Mouse (Mus musculus) forebrain, embryonic 14.5 days (tissue): ENCODE results near the gene Nemp2. TPM values are rescaled to one million over a fixed set of nuclear protein-coding genes. Genes with fewer than 3 reads are reported as not detected.
"Not testable (repeated sequence)": the region's sequence is repeated elsewhere in the genome, so short reads cannot be mapped to it uniquely, and the experiment has no call there.

Experiments
- ATAC-seq: fragments of 200-750 bp; cut with Nextera tagmentation; 2 replicates; pipeline ENCODE4 v1.8.0; 2017; ENCODE audit warnings: mild to moderate bottlenecking, moderate library complexity
- DNase-seq: peaks from one replicate; pipeline ENCODE4 v3.0.0-alpha.2; 2015; ENCODE audit warnings: low spot score
- H3K27ac ChIP-seq: fragments of 300-500 bp; sonication (generic); 2 replicates; pipeline ENCODE4 v1.5.1; 2014; ENCODE audit warnings: low read depth, mild to moderate bottlenecking, control low read depth, low read length, moderate library complexity
- H3K27me3 ChIP-seq: fragments of 300-500 bp; sonication (generic); replicated peaks from 2 replicates; pipeline ENCODE4 v1.6.1; 2014; ENCODE audit warnings: low read length, control low read depth, mixed read lengths; ENCODE audit not compliant: control insufficient read depth, insufficient read depth
- H3K36me3 ChIP-seq: fragments of 300-500 bp; sonication (generic); 2 replicates; pipeline ENCODE4 v1.6.1; 2014; ENCODE audit warnings: low read length, control low read depth; ENCODE audit not compliant: control insufficient read depth, insufficient read depth
- H3K4me1 ChIP-seq: fragments of 300-500 bp; sonication (generic); 2 replicates; pipeline ENCODE4 v1.6.1; 2014; ENCODE audit warnings: antibody characterized with exemption, low read length, control low read depth; ENCODE audit not compliant: control insufficient read depth, insufficient read depth
- H3K4me2 ChIP-seq: fragments of 300-500 bp; sonication (generic); 2 replicates; pipeline ENCODE4 v1.6.1; 2014; ENCODE audit warnings: mild to moderate bottlenecking, control low read depth, low read length
- H3K4me3 ChIP-seq: fragments of 300-500 bp; sonication (generic); 2 replicates; pipeline ENCODE4 v1.5.1; 2014; ENCODE audit warnings: low read depth, low read length, control low read depth
- H3K9ac ChIP-seq: fragments of 300-500 bp; sonication (generic); 2 replicates; pipeline ENCODE4 v1.6.1; 2014; ENCODE audit warnings: mild to moderate bottlenecking, low read length, control low read depth, moderate library complexity
- H3K9me3 ChIP-seq: fragments of 300-500 bp; sonication (generic); replicated peaks from 2 replicates; pipeline ENCODE4 v1.6.1; 2016; ENCODE audit warnings: low read length, control low read depth, mixed read lengths; ENCODE audit not compliant: control insufficient read depth
- WGBS: fragments of 180-500 bp; shearing (Covaris S2); extraction: QIAGEN DNeasy Blood & Tissue Kit; methylation state at CpG from one replicate; pipeline ENCODE4 v1.1.7; 2014; 5-methylcytosine and 5-hydroxymethylcytosine counted together
- polyA plus RNA-seq: library from polyadenylated mRNA; unstranded; fragments of >200 nt; fragmentation: Nextera tagmentation; extraction: Ambion mirVana; gene quantifications from 2 replicates; pipeline ENCODE4 v1.2.1, GENCODE M21; 2014

Nemp2 gene
- polyA plus RNA-seq, 1 experiment from 2014 or later: 9.5 TPM

DNA sequence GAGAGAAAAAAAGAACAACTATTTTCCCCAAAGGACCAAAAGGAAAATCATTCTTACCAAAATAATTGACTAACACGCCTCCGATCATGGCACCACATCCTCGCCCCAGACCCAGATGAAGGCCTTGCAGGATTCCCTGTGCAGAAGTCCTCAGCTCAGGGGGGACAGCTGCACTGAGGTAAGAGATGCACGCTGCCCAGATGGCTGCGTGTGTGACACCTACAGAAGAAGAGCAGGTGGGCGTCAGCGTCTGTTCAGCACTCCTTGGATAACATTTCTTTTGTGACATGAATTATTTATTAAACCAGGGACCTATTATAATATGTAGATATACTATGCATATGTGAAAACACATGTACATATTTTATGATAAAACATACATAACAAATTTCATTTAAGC lies 32.7 kb downstream of the Nemp2 start:
- Histone ChIP-seq H3K27ac (no peak overlapping the region), H3K4me3 (no peak overlapping the region), H3K9me3 (no peaks in the 10 kb centered on the region), H3K9ac (no peak overlapping the region), H3K4me1 (no peaks in the 10 kb centered on the region), H3K27me3 (no peaks in the 10 kb centered on the region), H3K36me3 (peaks cover 11% of the 10 kb centered on the region; the same call in 1 of the 2 replicates), H3K4me2 (no peak overlapping the region)
- 81% methylated on average over 7 of the region's 7 CpGs for WGBS
- DNase-seq (peak; percentile 33), ATAC-seq (peak; percentile 63; the same call in 1 of the 2 replicates)

DNA sequence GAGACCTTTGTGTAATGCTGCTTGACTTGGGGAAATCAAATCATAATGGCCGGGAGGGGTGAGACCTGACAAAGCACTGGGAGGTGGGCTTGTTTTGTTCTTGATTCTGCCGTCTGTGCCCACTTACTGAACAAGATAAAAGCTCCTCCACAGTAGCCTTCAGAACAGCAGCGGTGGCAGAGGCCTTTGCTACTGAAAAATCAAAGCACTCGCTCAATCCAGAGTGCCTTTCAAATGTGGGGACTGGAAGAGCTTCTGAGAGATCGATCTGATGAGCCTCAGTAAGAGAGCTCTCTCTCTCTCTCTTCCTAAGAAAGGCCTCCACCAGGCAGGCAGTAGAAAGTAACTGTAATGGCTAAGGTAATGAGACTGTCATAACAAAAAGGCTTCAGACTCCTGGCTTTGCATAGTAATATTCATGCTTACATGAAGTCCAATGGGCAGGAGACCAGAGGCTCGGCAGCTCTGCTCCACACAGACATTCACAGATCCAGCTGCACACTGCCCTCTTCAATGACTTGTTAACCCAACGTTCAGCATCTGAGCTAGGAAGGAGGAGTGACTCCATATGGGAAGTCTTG lies 38.3 kb downstream of the Nemp2 start:
- H3K27ac ChIP-seq: no peak overlapping the region
- H3K9ac ChIP-seq: no peak overlapping the region
- H3K9me3 ChIP-seq: no peaks in the 10 kb centered on the region
- H3K4me3 ChIP-seq: no peak overlapping the region
- no peaks in the 10 kb centered on the region; the same call in 1 of the 2 replicates for H3K4me1 ChIP-seq
- 23% methylated on average over 7 of the region's 7 CpGs for WGBS
- no peaks in the 10 kb centered on the region for H3K27me3 ChIP-seq
- H3K4me2 ChIP-seq: no peak overlapping the region
- no peaks in the 10 kb centered on the region for H3K36me3 ChIP-seq
- ATAC-seq (peak; percentile 48), DNase-seq (peak; percentile 47)

- no peak overlapping the region for H3K9ac ChIP-seq
- H3K27ac ChIP-seq: no peak overlapping the region
- WGBS: 74% methylated on average over 1 of the region's 1 CpGs
- H3K9me3 ChIP-seq: no peaks in the 10 kb centered on the region
- H3K27me3 ChIP-seq: no peaks in the 10 kb centered on the region
- ATAC-seq (no peak), DNase-seq (no peak)
- no peaks in the 10 kb centered on the region; the same call in 1 of the 2 replicates for H3K4me1 ChIP-seq
- no peaks in the 10 kb centered on the region for H3K36me3 ChIP-seq
- H3K4me3 ChIP-seq: no peak overlapping the region
- no peak overlapping the region for H3K4me2 ChIP-seq
Measured at GRCm38 (mm10) chr1:52669931-52670330, 39.4 kb downstream of the Nemp2 start.

- Histone ChIP-seq H3K36me3 (no peaks in the 10 kb centered on the region), H3K4me3 (no peak overlapping the region), H3K9me3 (no peaks in the 10 kb centered on the region), H3K4me1 (no peaks in the 10 kb centered on the region; the same call in 1 of the 2 replicates), H3K27me3 (no peaks in the 10 kb centered on the region), H3K9ac (no peak overlapping the region), H3K4me2 (no peak overlapping the region), H3K27ac (no peak overlapping the region)
- ATAC-seq (no peak), DNase-seq (no peak)
- 76% methylated on average over 7 of the region's 7 CpGs for WGBS
Measured at GRCm38 (mm10) chr1:52675561-52676551, 45.4 kb downstream of the Nemp2 start.

DNA sequence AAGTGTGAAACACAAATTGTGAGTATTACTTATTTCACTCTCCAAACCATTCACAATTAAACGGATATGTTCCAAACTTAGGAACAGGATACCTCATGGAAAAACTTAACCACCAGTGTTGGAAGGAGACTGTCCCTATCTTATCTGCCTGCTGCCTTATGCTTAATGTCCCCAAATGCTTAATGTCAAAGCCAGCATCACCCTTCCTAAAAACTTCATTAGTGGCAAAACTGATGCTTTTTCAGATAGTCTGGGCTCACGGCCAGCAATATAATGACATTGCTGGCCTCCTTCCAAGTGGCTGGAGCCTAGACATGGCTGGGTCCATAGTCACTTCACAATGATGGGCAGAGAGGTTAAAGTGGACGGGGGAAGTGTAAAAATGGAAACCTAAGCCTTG lies 46.1 kb downstream of the Nemp2 start:
- ATAC-seq (peak; percentile 44; the same call in 1 of the 2 replicates), DNase-seq (peak; percentile 41)
- Histone ChIP-seq H3K27me3 (no peaks in the 10 kb centered on the region), H3K4me1 (no peaks in the 10 kb centered on the region; the same call in 1 of the 2 replicates), H3K9me3 (no peaks in the 10 kb centered on the region), H3K9ac (no peak overlapping the region), H3K4me2 (no peak overlapping the region), H3K36me3 (no peaks in the 10 kb centered on the region), H3K4me3 (no peak overlapping the region), H3K27ac (no peak overlapping the region)
- whole genome bisulfite sequencing: 56% methylated on average over 3 of the region's 3 CpGs

- Histone ChIP-seq H3K27me3 (no peaks in the 10 kb centered on the region), H3K4me1 (no peaks in the 10 kb centered on the region), H3K4me2 (no peak overlapping the region), H3K9me3 (no peaks in the 10 kb centered on the region), H3K4me3 (no peak overlapping the region), H3K9ac (no peak overlapping the region), H3K36me3 (no peaks in the 10 kb centered on the region), H3K27ac (no peak overlapping the region)
- 59% methylated on average over 4 of the region's 4 CpGs for WGBS
- DNase-seq: no peak
- no peak for ATAC-seq
Measured at GRCm38 (mm10) chr1:52683550-52683949, 53.0 kb downstream of the Nemp2 start.

- H3K9ac ChIP-seq: no peak overlapping the region
- DNase-seq (no peak), ATAC-seq (no peak)
- H3K27ac ChIP-seq: no peak overlapping the region
- no peak overlapping the region for H3K4me2 ChIP-seq
- H3K4me1 ChIP-seq: no peaks in the 10 kb centered on the region
- no peak overlapping the region for H3K4me3 ChIP-seq
- WGBS: 86% methylated on average over 8 of the region's 8 CpGs
- H3K27me3 ChIP-seq: no peaks in the 10 kb centered on the region
- no peaks in the 10 kb centered on the region for H3K9me3 ChIP-seq
- H3K36me3 ChIP-seq: no peaks in the 10 kb centered on the region
Measured at GRCm38 (mm10) chr1:52687636-52688035, 57.1 kb downstream of the Nemp2 start.

DNA sequence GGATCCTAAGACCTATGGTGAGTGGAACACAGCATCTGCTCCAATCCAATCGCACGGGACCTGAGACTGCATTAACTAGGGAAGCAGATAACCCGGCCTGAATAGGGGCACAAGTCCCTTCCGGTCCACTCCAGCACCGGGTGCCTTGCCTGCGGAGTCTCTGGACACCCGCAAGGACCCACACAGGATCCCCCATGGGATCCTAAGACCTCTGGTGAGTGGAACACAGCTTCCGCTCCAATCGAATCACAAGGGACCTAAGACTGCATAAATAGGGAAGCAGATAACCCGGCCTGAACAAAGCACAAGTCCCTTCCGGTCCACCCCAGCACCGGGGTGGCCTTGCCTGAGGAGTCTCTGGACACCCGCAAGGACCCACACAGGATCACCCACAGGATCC lies 64.0 kb downstream of the Nemp2 start:
- not testable (repeated sequence) for H3K4me3 ChIP-seq, H3K27ac ChIP-seq, H3K36me3 ChIP-seq, H3K9me3 ChIP-seq, H3K4me2 ChIP-seq, ATAC-seq, H3K27me3 ChIP-seq, H3K4me1 ChIP-seq, DNase-seq, H3K9ac ChIP-seq
- 95% methylated on average over 13 of the region's 13 CpGs for WGBS
